Mouse (Mus musculus): ENCODE measurements around the gene Son. TPM values are rescaled to one million over a fixed set of nuclear protein-coding genes. Genes with fewer than 3 reads are reported as not detected.
A peak's percentile ranks its signal among the peaks of the same experiment; 100 is the strongest.

Gene Son
- polyA plus RNA-seq, 1 experiment from 2014 or later, result 149 TPM

GRCm38 (mm10) chr16:91623074-91623473 is 24.2 kb upstream of the Son start:
- no peak for TF ChIP-seq CTCF (IDR thresholded peaks at IDR 0.05; ENCODE audit: low read depth)
- no peak overlapping the region for H3K4me2 ChIP-seq
- no peak overlapping the region for H3K27ac ChIP-seq (ENCODE audit: low read depth)
- no peaks in the 10 kb centered on the region for H3K27me3 ChIP-seq (ENCODE audit: insufficient read depth, low read length)
- whole genome bisulfite sequencing, result 95% methylated on average over 9 of the region's 9 CpGs
- no peaks in the 10 kb centered on the region for H3K9me3 ChIP-seq (ENCODE audit: low read depth, low read length)
- H3K36me3 ChIP-seq (ENCODE audit: insufficient read depth), result peaks cover 80% of the 10 kb centered on the region
- no peak overlapping the region for H3K4me3 ChIP-seq (ENCODE audit: low read depth, low read length)
- H3K4me1 ChIP-seq (ENCODE audit: insufficient read depth), result no peaks in the 10 kb centered on the region
- DNase-seq (no peak), ATAC-seq (ENCODE audit: insufficient read depth) (no peak)
- no peak overlapping the region for H3K9ac ChIP-seq

GRCm38 (mm10) chr16:91627831-91628230 is 19.5 kb upstream of the Son start:
- no peaks in the 10 kb centered on the region for H3K9me3 ChIP-seq (ENCODE audit: low read depth, low read length)
- TF ChIP-seq CTCF (IDR thresholded peaks at IDR 0.05; ENCODE audit: low read depth), result no peak
- 84% methylated on average over 7 of the region's 7 CpGs for WGBS
- DNase-seq, result no peak
- H3K27me3 ChIP-seq (ENCODE audit: insufficient read depth, low read length), result no peaks in the 10 kb centered on the region
- no peak overlapping the region for H3K27ac ChIP-seq (ENCODE audit: low read depth)
- no peak overlapping the region for H3K4me2 ChIP-seq
- no peak overlapping the region for H3K9ac ChIP-seq
- H3K36me3 ChIP-seq (ENCODE audit: insufficient read depth), result peaks cover 91% of the 10 kb centered on the region
- ATAC-seq (ENCODE audit: insufficient read depth), result no peak
- no peak overlapping the region for H3K4me3 ChIP-seq (ENCODE audit: low read depth, low read length)
- no peaks in the 10 kb centered on the region for H3K4me1 ChIP-seq (ENCODE audit: insufficient read depth)

GRCm38 (mm10) chr16:91628673-91629072 is 18.6 kb upstream of the Son start:
- WGBS, result 89% methylated on average over 3 of the region's 3 CpGs
- TF ChIP-seq CTCF (IDR thresholded peaks at IDR 0.05; ENCODE audit: low read depth), result no peak
- Histone ChIP-seq H3K36me3 (ENCODE audit: insufficient read depth) (peaks cover 89% of the 10 kb centered on the region), H3K9me3 (ENCODE audit: low read depth, low read length) (no peaks in the 10 kb centered on the region), H3K27ac (ENCODE audit: low read depth) (no peak overlapping the region), H3K4me1 (ENCODE audit: insufficient read depth) (no peaks in the 10 kb centered on the region), H3K4me3 (ENCODE audit: low read depth, low read length) (no peak overlapping the region), H3K27me3 (ENCODE audit: insufficient read depth, low read length) (no peaks in the 10 kb centered on the region), H3K9ac (no peak overlapping the region), H3K4me2 (no peak overlapping the region)
- ATAC-seq (ENCODE audit: insufficient read depth) (no peak), DNase-seq (no peak)

GRCm38 (mm10) chr16:91629749-91630148 is 17.6 kb upstream of the Son start:
- WGBS, result 96% methylated on average over 4 of the region's 4 CpGs
- DNase-seq (no peak), ATAC-seq (ENCODE audit: insufficient read depth) (no peak)
- Histone ChIP-seq H3K4me1 (ENCODE audit: insufficient read depth) (no peaks in the 10 kb centered on the region), H3K27me3 (ENCODE audit: insufficient read depth, low read length) (no peaks in the 10 kb centered on the region), H3K4me3 (ENCODE audit: low read depth, low read length) (no peak overlapping the region), H3K27ac (ENCODE audit: low read depth) (no peak overlapping the region), H3K9ac (no peak overlapping the region), H3K4me2 (no peak overlapping the region), H3K9me3 (ENCODE audit: low read depth, low read length) (no peaks in the 10 kb centered on the region), H3K36me3 (ENCODE audit: insufficient read depth) (peaks cover 84% of the 10 kb centered on the region)
- TF ChIP-seq CTCF (IDR thresholded peaks at IDR 0.05; ENCODE audit: low read depth), result no peak

- H3K4me1 ChIP-seq (ENCODE audit: insufficient read depth), result no peaks in the 10 kb centered on the region
These were observed 16.7 kb upstream of the Son start for GRCm38 (mm10) chr16:91630584-91630983.

GRCm38 (mm10) chr16:91632439-91632838 is 14.9 kb upstream of the Son start:
- Histone ChIP-seq H3K36me3 (ENCODE audit: insufficient read depth) (peaks cover 87% of the 10 kb centered on the region), H3K9ac (no peak overlapping the region), H3K9me3 (ENCODE audit: low read depth, low read length) (no peaks in the 10 kb centered on the region), H3K4me1 (ENCODE audit: insufficient read depth) (no peaks in the 10 kb centered on the region), H3K27me3 (ENCODE audit: insufficient read depth, low read length) (no peaks in the 10 kb centered on the region), H3K4me3 (ENCODE audit: low read depth, low read length) (no peak overlapping the region), H3K4me2 (no peak overlapping the region), H3K27ac (ENCODE audit: low read depth) (no peak overlapping the region)
- TF ChIP-seq CTCF (IDR thresholded peaks at IDR 0.05; ENCODE audit: low read depth), result no peak
- DNase-seq (peak; percentile 79), ATAC-seq (ENCODE audit: insufficient read depth) (peak; percentile 75; the same call in 1 of the 2 replicates)
- WGBS, result 50% methylated on average over 5 of the region's 5 CpGs

More at GRCm38 (mm10) chr16:91630584-91630983, 16.7 kb upstream of the Son start:
- H3K9ac ChIP-seq, result no peak overlapping the region
- H3K27me3 ChIP-seq (ENCODE audit: insufficient read depth, low read length), result no peaks in the 10 kb centered on the region
- no peaks in the 10 kb centered on the region for H3K9me3 ChIP-seq (ENCODE audit: low read depth, low read length)
- 72% methylated on average over 1 of the region's 1 CpGs for WGBS
- peaks cover 83% of the 10 kb centered on the region for H3K36me3 ChIP-seq (ENCODE audit: insufficient read depth)
- ATAC-seq (ENCODE audit: insufficient read depth) (no peak), DNase-seq (no peak)
- no peak for TF ChIP-seq CTCF (IDR thresholded peaks at IDR 0.05; ENCODE audit: low read depth)
- no peak overlapping the region for H3K4me2 ChIP-seq
- no peak overlapping the region for H3K4me3 ChIP-seq (ENCODE audit: low read depth, low read length)
- no peak overlapping the region for H3K27ac ChIP-seq (ENCODE audit: low read depth)

- TF ChIP-seq CTCF (IDR thresholded peaks at IDR 0.05; ENCODE audit: low read depth), result no peak
- H3K9ac ChIP-seq, result no peak overlapping the region
- H3K9me3 ChIP-seq (ENCODE audit: low read depth, low read length), result no peaks in the 10 kb centered on the region
- H3K27ac ChIP-seq (ENCODE audit: low read depth), result no peak overlapping the region
- no peaks in the 10 kb centered on the region for H3K4me1 ChIP-seq (ENCODE audit: insufficient read depth)
- no peak overlapping the region for H3K4me2 ChIP-seq
- WGBS, result 91% methylated on average over 7 of the region's 7 CpGs
- DNase-seq (no peak), ATAC-seq (ENCODE audit: insufficient read depth) (no peak)
- H3K27me3 ChIP-seq (ENCODE audit: insufficient read depth, low read length), result no peaks in the 10 kb centered on the region
- no peak overlapping the region for H3K4me3 ChIP-seq (ENCODE audit: low read depth, low read length)
- peaks cover 87% of the 10 kb centered on the region for H3K36me3 ChIP-seq (ENCODE audit: insufficient read depth)
These were observed 14.4 kb upstream of the Son start for GRCm38 (mm10) chr16:91632940-91633339.

GRCm38 (mm10) chr16:91633641-91634040 is 13.7 kb upstream of the Son start:
- Histone ChIP-seq H3K9ac (no peak overlapping the region), H3K27me3 (ENCODE audit: insufficient read depth, low read length) (no peaks in the 10 kb centered on the region), H3K4me1 (ENCODE audit: insufficient read depth) (no peaks in the 10 kb centered on the region), H3K27ac (ENCODE audit: low read depth) (no peak overlapping the region), H3K4me2 (no peak overlapping the region), H3K36me3 (ENCODE audit: insufficient read depth) (peaks cover 87% of the 10 kb centered on the region), H3K4me3 (ENCODE audit: low read depth, low read length) (no peak overlapping the region), H3K9me3 (ENCODE audit: low read depth, low read length) (no peaks in the 10 kb centered on the region)
- 80% methylated on average over 12 of the region's 12 CpGs for WGBS
- ATAC-seq (ENCODE audit: insufficient read depth), result no peak
- no peak for DNase-seq
- no peak for TF ChIP-seq CTCF (IDR thresholded peaks at IDR 0.05; ENCODE audit: low read depth)

Data from lung, embryonic 14.5 days (tissue).